Mouse (Mus musculus): Measurements from ENCODE around the gene Blvrb.

Blvrb gene

GRCm38 (mm10) chr7:27449256-27449862, 1.6 kb downstream of the Blvrb start:
- DNase-seq (ENCODE audit: low spot score in 2 of 2) = peak; percentile 80 to 88

- no peak for DNase-seq (ENCODE audit: low spot score in 2 of 2)
These were observed 3.6 kb downstream of the Blvrb start for GRCm38 (mm10) chr7:27451359-27451758.

DNA sequence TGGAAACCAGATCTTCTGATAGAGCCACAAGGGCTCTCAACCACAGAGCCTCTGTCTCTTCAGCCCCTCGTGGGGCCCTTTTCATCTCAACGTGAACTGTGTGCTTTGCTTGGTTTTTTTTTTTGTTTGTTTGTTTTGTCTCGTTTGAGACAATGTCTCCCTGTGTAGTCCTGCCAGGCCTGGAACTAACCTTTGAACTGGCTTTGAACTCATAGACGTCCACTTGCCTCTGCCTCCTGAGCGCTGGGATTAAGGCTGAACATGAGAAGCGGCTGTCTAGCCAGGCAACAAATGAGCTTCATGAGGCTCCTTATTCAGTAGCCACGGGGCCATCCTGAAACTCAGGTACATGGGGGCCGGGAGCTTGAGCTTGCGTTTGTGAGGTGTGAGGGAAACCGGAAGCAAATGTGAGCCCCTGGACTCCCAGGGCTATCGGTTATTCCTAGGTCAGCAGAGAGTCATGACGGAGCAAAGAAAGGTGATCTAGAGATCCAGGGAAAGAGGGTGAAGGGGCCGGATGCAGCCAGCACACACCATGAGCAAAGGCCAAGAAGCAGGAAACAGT, 4.5 kb downstream of the Blvrb start:
- no peak for DNase-seq (ENCODE audit: low spot score in 2 of 2)

DNA sequence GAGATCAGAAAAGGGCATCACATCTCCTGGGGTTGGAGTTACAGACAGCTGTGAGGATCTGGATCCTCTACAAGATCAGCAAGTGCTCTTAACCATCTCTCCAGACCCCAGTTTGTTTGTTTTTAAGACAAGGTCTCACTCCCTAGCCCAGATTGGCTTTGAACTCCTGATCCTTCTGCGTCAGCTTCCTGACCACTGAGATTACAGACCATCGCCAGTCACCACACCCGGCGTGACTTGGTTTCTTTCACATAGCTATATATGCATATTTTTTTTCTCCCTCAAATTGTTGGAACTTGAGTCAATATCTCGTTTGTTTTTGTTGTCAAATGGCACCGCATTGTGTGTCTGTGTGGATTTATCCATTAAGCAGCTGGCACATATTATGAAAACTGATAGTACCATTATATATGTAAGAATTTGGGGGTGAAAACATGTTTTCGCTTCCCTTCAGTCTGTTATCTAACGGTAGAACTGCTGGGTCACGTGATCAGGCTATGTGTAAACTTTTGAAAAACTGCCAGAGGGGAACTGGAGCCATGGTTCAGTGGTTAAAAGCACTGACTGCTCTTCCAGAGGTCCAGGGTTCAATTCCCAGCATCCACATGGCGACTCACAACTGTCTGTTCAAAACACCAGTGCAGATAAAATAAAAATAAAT, 6.8 kb downstream of the Blvrb start:
- peak in 1 of 2 experiments; percentile 65 for DNase-seq (ENCODE audit: low spot score in 2 of 2)

DNA sequence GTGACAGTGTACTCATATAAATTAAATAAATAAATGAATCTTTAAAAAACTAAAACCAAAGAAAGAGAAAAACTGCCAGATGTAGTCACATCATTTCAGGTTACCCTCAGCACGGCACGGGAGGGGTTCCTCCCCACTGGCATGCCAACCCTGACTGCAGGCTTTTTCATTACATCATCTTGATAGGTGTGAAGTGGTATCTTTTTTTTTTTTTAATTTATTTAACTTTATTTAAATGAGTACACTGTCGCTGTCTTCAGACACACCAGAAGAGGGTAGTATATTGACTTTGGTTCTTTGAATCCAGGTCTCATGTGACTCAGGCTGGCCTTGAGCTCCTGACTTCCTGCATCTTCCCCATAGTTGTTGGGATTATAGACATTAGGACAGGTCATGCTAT, 7.5 kb downstream of the Blvrb start:
- DNase-seq (ENCODE audit: low spot score in 2 of 2) = no peak

DNA sequence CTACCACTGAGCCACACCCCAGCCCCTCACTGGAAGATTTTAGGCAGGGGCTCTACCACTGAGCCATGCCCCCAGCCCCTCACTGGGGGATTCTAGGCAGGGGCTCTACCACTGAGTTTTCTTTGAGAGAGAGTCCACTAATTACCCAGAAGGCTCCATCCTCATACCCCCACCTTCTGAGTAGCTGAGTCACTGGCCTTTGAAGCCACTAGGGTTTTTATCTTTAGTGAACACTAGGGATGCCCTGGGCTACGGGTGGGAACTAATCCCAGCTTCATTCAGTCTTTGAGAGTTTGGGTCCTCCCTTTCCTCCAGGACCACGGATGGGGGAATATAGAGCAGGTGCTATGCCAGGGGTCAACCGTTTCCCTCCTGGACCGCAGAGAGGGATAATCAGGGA, 10.8 kb downstream of the Blvrb start:
- no peak for DNase-seq (ENCODE audit: low spot score in 2 of 2)

GRCm38 (mm10) chr7:27459640-27460039, 11.9 kb downstream of the Blvrb start:
- no peak for DNase-seq (ENCODE audit: low spot score in 2 of 2)

DNA sequence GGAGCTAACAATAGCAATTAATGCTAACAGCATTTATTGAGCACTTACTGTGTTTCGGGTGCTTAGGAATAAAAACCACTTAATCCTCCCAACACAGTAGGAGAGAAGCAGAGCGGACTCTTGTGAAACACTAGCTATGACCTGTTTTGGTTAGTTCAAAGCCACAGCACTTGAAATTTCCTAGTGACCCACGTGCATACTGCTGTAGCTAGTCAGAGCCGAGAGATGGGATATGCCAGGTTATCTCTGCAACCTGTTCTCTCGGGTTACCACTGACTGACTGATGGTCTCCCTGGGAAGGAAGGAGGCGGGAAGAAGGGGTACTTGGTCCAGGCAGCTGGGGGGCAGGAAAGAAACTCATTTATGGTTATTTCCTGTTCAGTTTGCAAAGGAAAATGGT, 12.7 kb downstream of the Blvrb start:
- no peak for DNase-seq (ENCODE audit: low spot score in 2 of 2)

- DNase-seq (ENCODE audit: low spot score in 2 of 2) = no peak
These were observed 19.9 kb downstream of the Blvrb start for GRCm38 (mm10) chr7:27467648-27468047.

- DNase-seq (ENCODE audit: low spot score in 2 of 2) = no peak
These were observed 23.8 kb downstream of the Blvrb start for GRCm38 (mm10) chr7:27471390-27472120.

GRCm38 (mm10) chr7:27472596-27472995, 24.8 kb downstream of the Blvrb start:
- peak in 1 of 2 experiments; percentile 57 for DNase-seq (ENCODE audit: low spot score in 2 of 2)

DNA sequence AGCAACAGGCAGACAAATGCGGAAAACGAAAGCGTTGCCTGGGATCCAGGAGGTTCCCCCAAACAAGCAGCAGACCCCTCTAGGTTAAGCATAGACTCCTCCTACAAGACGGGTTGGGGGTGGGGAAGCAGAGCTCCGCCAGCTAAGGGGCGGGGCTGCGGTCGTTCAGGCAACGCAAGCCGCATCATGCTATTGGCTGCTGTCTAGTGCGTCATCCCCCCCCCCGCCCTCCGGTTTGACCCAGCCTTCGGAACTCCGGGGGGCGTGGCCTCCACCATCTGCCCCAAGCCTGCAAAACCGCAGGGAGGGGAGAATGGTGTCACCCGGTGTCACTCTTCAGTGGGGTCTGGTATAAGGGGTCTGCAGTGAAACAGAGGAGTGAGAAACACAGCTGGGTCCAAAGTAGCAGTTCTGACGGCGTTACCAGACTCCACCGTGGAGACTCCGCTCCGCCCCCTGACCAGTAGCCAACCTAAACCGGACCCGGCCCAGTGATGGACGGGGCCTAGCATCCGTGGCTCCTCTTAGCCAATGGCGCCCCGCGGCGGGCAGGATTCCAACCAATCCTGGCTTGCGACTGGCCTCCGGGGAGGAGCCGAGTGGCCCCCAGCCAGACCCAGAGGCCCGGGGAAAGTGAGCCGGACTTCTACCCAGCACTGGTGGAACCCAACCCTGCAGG, 25.5 kb downstream of the Blvrb start, which contains the start of gene Sertad3:
Sertad3 (plus strand) TSS at position 613 of the 679 bp plus-strand sequence.
- DNase-seq (ENCODE audit: low spot score in 2 of 2) = peak; percentile 98 to 99

DNA sequence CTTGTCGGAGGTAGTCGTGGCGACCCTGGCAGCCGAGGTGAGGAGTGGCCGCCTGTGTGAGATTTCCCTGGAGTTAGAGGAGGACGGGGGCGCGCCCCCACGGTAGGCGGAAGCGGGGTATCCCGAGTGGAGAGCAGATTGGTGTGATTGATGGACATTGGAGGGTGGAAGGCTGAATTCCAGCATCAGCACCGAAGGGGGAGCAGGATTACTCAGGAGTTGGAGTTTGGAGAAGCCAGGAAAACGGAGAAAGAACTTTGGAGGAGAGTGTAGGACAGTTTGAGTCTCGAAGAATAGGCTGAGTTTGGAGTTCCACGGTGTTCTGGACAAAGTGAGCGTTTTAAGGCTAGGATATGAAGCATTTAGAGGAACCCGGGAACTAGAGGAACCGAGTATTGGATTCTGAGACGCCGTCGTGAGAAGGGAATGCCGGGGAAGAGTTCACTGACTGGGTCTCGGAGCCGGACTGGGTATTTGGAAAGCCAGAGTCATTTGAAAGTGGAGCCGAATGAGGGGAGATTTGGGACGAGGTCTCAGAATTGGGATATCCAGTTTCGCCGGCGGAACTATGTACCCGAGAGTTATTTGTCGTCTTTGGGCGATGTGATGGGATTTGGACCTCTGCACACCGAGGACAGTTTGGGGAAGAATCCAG, 26.2 kb downstream of the Blvrb start:
- no peak for DNase-seq (ENCODE audit: low spot score in 2 of 2)

DNA sequence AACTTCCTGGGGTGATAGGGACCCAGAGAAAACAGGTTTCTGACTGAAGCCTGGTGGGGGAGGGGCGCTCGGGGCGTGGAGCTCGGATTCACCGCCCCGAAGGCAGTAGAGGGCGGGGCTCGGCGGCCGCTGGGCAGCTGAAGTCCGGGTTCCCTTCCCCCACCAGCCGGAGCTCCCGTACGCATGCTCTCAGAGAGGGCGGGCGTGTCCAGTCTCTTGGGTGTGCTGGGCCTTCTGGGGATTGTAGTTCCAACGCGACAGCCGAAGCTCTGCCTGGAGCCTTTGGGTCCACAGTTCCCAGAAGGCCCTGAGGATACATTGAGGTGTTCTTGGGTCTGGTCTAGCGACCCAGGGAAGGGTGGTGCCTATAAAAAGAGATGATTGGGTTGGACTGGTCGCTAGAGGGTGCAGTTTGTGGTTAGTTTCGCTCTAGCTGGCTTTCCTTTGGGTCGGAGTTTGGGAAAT, 26.7 kb downstream of the Blvrb start:
- peak; percentile 94 to 99 for DNase-seq (ENCODE audit: low spot score in 2 of 2)

GRCm38 (mm10) chr7:27475596-27475995, 27.8 kb downstream of the Blvrb start:
- DNase-seq (ENCODE audit: low spot score in 2 of 2) = peak in 1 of 2 experiments; percentile 9

- peak in 1 of 2 experiments; percentile 3 for DNase-seq (ENCODE audit: low spot score in 2 of 2)
These were observed 28.4 kb downstream of the Blvrb start for GRCm38 (mm10) chr7:27476098-27476635.

DNA sequence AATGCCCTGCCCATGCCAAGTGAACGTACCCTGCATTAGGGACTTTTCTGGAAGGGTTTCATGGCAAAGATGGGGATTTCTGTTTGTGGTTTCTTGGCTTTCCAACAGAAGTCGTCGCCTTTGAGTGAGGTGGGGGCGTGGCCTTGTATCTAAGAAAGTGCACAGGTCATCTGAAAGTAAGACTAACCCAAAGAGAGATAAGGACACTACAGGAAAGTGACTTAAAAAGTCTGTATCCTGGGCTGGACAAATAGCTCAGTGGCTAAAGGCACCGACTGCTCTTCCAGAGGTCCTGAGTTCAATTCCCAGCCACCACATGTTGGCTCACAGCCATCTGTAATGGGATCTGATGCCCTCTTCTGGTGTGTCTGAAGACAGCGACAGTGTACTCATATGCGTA, 30.8 kb downstream of the Blvrb start:
- no peak for DNase-seq (ENCODE audit: low spot score in 2 of 2)

DNA sequence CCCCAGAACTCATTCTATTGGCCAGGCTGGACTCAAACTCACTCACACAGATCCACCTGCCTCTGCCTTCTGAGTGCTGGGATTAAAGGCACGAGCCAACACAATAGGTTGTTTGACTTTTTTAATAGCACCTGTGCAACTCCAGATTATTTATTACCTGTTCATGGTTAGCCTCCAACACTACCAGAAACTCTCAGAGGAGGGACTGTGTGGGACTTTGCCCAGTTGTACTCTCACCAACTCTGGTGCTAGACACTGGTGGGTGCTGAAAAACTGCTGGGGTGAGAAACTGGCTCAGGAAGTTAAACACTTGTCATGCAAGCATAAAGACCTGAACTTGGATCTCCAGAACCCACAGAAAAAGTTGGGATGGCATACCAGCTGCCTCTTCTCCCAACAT, 32.0 kb downstream of the Blvrb start:
- DNase-seq (ENCODE audit: low spot score in 2 of 2) = no peak

DNA sequence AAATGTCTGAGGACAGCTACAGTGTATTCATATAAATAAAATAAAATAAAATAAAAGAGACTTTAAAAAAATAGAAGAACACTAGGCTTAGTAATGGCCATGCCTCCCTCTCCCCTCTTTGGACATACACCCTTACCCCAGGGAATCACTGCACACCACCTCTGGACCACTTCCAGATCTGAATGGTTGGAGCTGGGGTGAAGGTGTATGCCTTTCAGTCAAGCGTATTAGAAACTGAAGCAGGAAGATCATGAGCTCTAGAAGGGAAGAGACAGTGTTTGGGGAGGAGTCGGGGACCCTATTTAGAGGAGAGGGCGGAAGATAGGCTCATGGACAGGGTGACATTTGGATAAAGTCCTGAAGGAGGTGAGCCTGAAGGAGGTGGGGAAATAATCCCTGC, 32.7 kb downstream of the Blvrb start:
- no peak for DNase-seq (ENCODE audit: low spot score in 2 of 2)

GRCm38 (mm10) chr7:27480927-27481626, 33.3 kb downstream of the Blvrb start:
- peak in 1 of 2 experiments; percentile 7 for DNase-seq (ENCODE audit: low spot score in 2 of 2)
